17 mouse cellular contexts compared by ENCODE assay signal in the genomic region with DNA sequence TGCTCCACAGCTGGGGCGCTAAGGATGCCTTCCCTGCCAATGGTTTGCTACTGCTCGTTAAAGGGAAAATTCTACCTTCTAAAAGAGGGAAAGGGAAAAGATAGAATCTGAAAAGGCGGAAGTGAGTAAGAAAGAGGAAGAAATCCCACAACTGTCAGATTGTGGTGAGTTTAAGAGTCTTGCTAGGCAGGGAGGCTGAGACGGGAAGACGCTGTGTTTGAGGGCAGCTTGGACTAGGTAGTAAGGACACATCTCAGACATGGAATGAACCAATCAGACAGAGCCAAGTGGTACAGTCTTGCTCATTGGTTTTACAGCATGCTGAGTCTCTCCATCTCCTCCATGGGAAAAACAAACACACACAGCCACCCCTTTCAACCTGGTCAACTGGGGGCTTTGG.
"Had no signal": no experiment of that assay in that cellular context is flagged by ENCODE, and none has a peak within 500 bp of the region (broad histone marks: within the 10 kb centered on the region; RNA-seq: fewer than 3 reads in every experiment).

No protein-coding gene starts in this region.

- H3K27me3 ChIP-seq: intestine, embryonic 15.5 days; liver, embryonic 13.5 days; midbrain, embryonic 15.5 days; neural tube, embryonic 12.5 days; neural tube, embryonic 15.5 days; stomach, embryonic 15.5 days had no signal

- H3K9me3 ChIP-seq: intestine, embryonic 15.5 days; liver, embryonic 13.5 days; megakaryocyte, embryonic 14.5 days; midbrain, embryonic 10.5 days; midbrain, embryonic 15.5 days; neural tube, embryonic 12.5 days; neural tube, embryonic 15.5 days; stomach, embryonic 15.5 days had no signal

- ATAC-seq: intestine, embryonic 15.5 days; midbrain, embryonic 15.5 days had no signal

- H3K36me3 ChIP-seq: intestine, embryonic 15.5 days; liver, embryonic 13.5 days; midbrain, embryonic 10.5 days; midbrain, embryonic 15.5 days; neural tube, embryonic 12.5 days; neural tube, embryonic 15.5 days; stomach, embryonic 15.5 days had no signal

- H3K4me2 ChIP-seq: intestine, embryonic 15.5 days; liver, embryonic 13.5 days; midbrain, embryonic 15.5 days; neural tube, embryonic 12.5 days; neural tube, embryonic 15.5 days; stomach, embryonic 15.5 days had no signal

- H3K4me1 ChIP-seq: intestine, embryonic 15.5 days; liver, embryonic 13.5 days; megakaryocyte, embryonic 14.5 days; midbrain, embryonic 10.5 days; midbrain, embryonic 15.5 days; neural tube, embryonic 12.5 days; neural tube, embryonic 15.5 days; stomach, embryonic 15.5 days had no signal

- DNase-seq: kidney, adult 11 months; kidney, adult 8-10 months; kidney, postnatal 14 days; kidney, postnatal 4 days; left cerebral cortex, postnatal 4 days; liver, embryonic 13.5 days; lung, adult 2 months; lung, postnatal 14 days; lung, postnatal 4 days; thymus, postnatal 25 days had no signal

- H3K27ac ChIP-seq: intestine, embryonic 15.5 days; liver, embryonic 13.5 days; midbrain, embryonic 10.5 days; midbrain, embryonic 15.5 days; neural tube, embryonic 12.5 days; neural tube, embryonic 15.5 days; stomach, embryonic 15.5 days had no signal

- H3K9ac ChIP-seq: intestine, embryonic 15.5 days; liver, embryonic 13.5 days; midbrain, embryonic 15.5 days; neural tube, embryonic 12.5 days; neural tube, embryonic 15.5 days; stomach, embryonic 15.5 days had no signal

- H3K4me3 ChIP-seq: intestine, embryonic 15.5 days; liver, embryonic 13.5 days; megakaryocyte, embryonic 14.5 days; midbrain, embryonic 10.5 days; midbrain, embryonic 15.5 days; neural tube, embryonic 12.5 days; neural tube, embryonic 15.5 days; stomach, embryonic 15.5 days had no signal
